Comparison of ENCODE assay signal across 10 mouse cellular contexts in genomic region chr11:116615735-116616437, GRCm38 (mm10). TPM values are rescaled to one million over a fixed set of nuclear protein-coding genes. Genes with fewer than 3 reads are reported as not detected.
DNase-seq lines count a peak whose midpoint lies in the region; ATAC-seq and TF ChIP-seq lines count a peak whose summit lies in the region.
"Had no signal": no experiment of that assay in that cellular context is flagged by ENCODE, and none has a peak within 500 bp of the region (broad histone marks: within the 10 kb centered on the region; RNA-seq: fewer than 3 reads in every experiment).

No protein-coding gene starts in this region.

- H3K36me3 ChIP-seq in liver, embryonic 16.5 days (ENCODE audit: control insufficient read depth, insufficient read depth) = no peaks in the 10 kb centered on the region

- TF ChIP-seq CTCF in cortical plate, adult 2 months (IDR thresholded peaks at IDR 0.05; ENCODE audit: extremely low read depth, insufficient read depth, low read length) = no peak

- no peaks in the 10 kb centered on the region for H3K4me1 ChIP-seq in cortical plate, adult 2 months (ENCODE audit: control insufficient read depth, insufficient read depth, low read length)
- peaks cover 90% of the 10 kb centered on the region for H3K4me1 ChIP-seq in liver, embryonic 16.5 days (ENCODE audit: control insufficient read depth, low read depth, low read length)

- intact Hi-C loops in left cerebral cortex, postnatal 36 days (cut with DNase I) = no loop called here

- WGBS in liver, embryonic 16.5 days (ENCODE audit: insufficient replicate concordance) = 4% methylated on average over 15 of the region's 15 CpGs

- ATAC-seq in liver, embryonic 16.5 days (ENCODE audit: low read depth) = peak; percentile 74
- ATAC-seq: Patski had no signal

- DNase-seq in adrenal gland, postnatal 14 days = peak; percentile 66
- DNase-seq in adrenal gland, adult 8-10 months = no peak
- DNase-seq in 416B (ENCODE audit: low read depth) = peak; percentile 94
- DNase-seq in induced T-regulatory cell, adult 2 months (ENCODE audit: low read depth) = peak; percentile 84
- peak; percentile 55 to 61 for DNase-seq in spleen, adult 18-20 months
- no peak for DNase-seq in left cerebral cortex, postnatal 36 days (ENCODE audit: low spot score in 2 of 2)

- TF ChIP-seq POLR2A in cortical plate, adult 2 months (IDR thresholded peaks at IDR 0.05; ENCODE audit: extremely low read depth, insufficient read depth, low read length) = no peak

- H3K9ac ChIP-seq in liver, embryonic 16.5 days (ENCODE audit: low read depth, low read length) = peak overlapping the region; percentile 62

- no peaks in the 10 kb centered on the region for H3K27me3 ChIP-seq in liver, embryonic 16.5 days (ENCODE audit: control insufficient read depth, insufficient read depth, low read depth, low read length)
- H3K27me3 ChIP-seq: Patski had no signal

- H3K4me2 ChIP-seq in liver, embryonic 16.5 days (ENCODE audit: low read depth, low read length) = peak overlapping the region; percentile 80

- H3K9me3 ChIP-seq in liver, embryonic 16.5 days (replicated peaks; ENCODE audit: control insufficient read depth, low read length) = no peaks in the 10 kb centered on the region

- H3K4me3 ChIP-seq in cortical plate, adult 2 months (ENCODE audit: insufficient read depth, low read length) = no peak overlapping the region
- H3K4me3 ChIP-seq in liver, embryonic 16.5 days (ENCODE audit: low read depth, low read length) = peak overlapping the region; percentile 57

- H3K27ac ChIP-seq in cortical plate, adult 2 months (ENCODE audit: insufficient read depth, low read length) = peak overlapping the region; percentile 54
- H3K27ac ChIP-seq in liver, embryonic 16.5 days (ENCODE audit: low read length) = peak overlapping the region; percentile 96

RNA-seq across cellular contexts. Expression of gene Rhbdf2, which starts 10.9 kb away (rescaled TPM):
- 11.2 and 14.3 TPM in 2 replicates for total RNA-seq in adrenal gland, postnatal 14 days (2021)
- total RNA-seq in adrenal gland, adult 8-10 months (2022) = 10 to 100 TPM; 13.3 to 20.5 (median 15.0) TPM
- 1.8 and 2.1 TPM in 2 replicates for polyA plus RNA-seq in cortical plate, adult 2 months (2012; rRNA removed)
- polyA plus RNA-seq in liver, embryonic 16.5 days (2015; fragmentation: Nextera tagmentation; extraction: Ambion mirVana) = 6.7 and 7.7 TPM in 2 replicates
- total RNA-seq in left cerebral cortex, postnatal 36 days (2021) = 1 to 10 TPM in 1 of 2 experiments, under 1 TPM in 1; 0.84 to 1.9 TPM

RNA-seq across cellular contexts. Expression of gene Aanat, which starts 29.7 kb away (rescaled TPM):
- total RNA-seq in adrenal gland, postnatal 14 days (2021) = not detected in 2 replicates
- not detected for total RNA-seq in adrenal gland, adult 8-10 months (2022)
- 1.5 and 2.3 TPM in 2 replicates for polyA plus RNA-seq in cortical plate, adult 2 months (2012; rRNA removed)
- polyA plus RNA-seq in liver, embryonic 16.5 days (2015; fragmentation: Nextera tagmentation; extraction: Ambion mirVana) = not detected in 2 replicates
- under 1 TPM; 0.62 to 0.97 TPM for total RNA-seq in left cerebral cortex, postnatal 36 days (2021)
- polyA plus RNA-seq: neural tube, embryonic 11.5 days; Patski had no signal

RNA-seq across cellular contexts. Expression of gene Ube2o, which starts 34.6 kb away (rescaled TPM):
- total RNA-seq in adrenal gland, postnatal 14 days (2021) = 32.0 and 38.5 TPM in 2 replicates
- total RNA-seq in adrenal gland, adult 8-10 months (2022) = 10 to 100 TPM; 26.5 to 38.4 (median 33.9) TPM
- 88.6 and 90.1 TPM in 2 replicates for polyA plus RNA-seq in cortical plate, adult 2 months (2012; rRNA removed)
- 15.1 and 18.1 TPM in 2 replicates for polyA plus RNA-seq in liver, embryonic 16.5 days (2015; fragmentation: Nextera tagmentation; extraction: Ambion mirVana)
- 100 to 1,000 TPM; 121 to 126 TPM for total RNA-seq in left cerebral cortex, postnatal 36 days (2021)

RNA-seq across cellular contexts. Expression of gene Prcd, which starts 37.4 kb away (rescaled TPM):
- total RNA-seq in adrenal gland, postnatal 14 days (2021) = 5.3 and 6.1 TPM in 2 replicates
- 10 to 100 TPM; 16.6 to 27.2 (median 22.8) TPM for total RNA-seq in adrenal gland, adult 8-10 months (2022)
- 8.2 and 8.4 TPM in 2 replicates for polyA plus RNA-seq in cortical plate, adult 2 months (2012; rRNA removed)
- 0.12 TPM in 1 of 2 replicates, not detected in the other for polyA plus RNA-seq in liver, embryonic 16.5 days (2015; fragmentation: Nextera tagmentation; extraction: Ambion mirVana)
- total RNA-seq in left cerebral cortex, postnatal 36 days (2021) = 1 to 10 TPM; 4.3 to 6.2 TPM

RNA-seq across cellular contexts. Expression of gene Cygb, which starts 38.2 kb away (rescaled TPM):
- 30.9 and 35.0 TPM in 2 replicates for total RNA-seq in adrenal gland, postnatal 14 days (2021)
- total RNA-seq in adrenal gland, adult 8-10 months (2022) = 10 to 100 TPM; 33.4 to 64.8 (median 48.2) TPM
- polyA plus RNA-seq in cortical plate, adult 2 months (2012; rRNA removed) = 49.6 and 49.8 TPM in 2 replicates
- 1.1 and 1.2 TPM in 2 replicates for polyA plus RNA-seq in liver, embryonic 16.5 days (2015; fragmentation: Nextera tagmentation; extraction: Ambion mirVana)
- 10 to 100 TPM; 44.2 TPM for total RNA-seq in left cerebral cortex, postnatal 36 days (2021)

Comparison
In these comparisons a context has a peak if more than half of its experiments do, and no peak if none do; other contexts are left out.
1. DNase-seq: peak in adrenal gland, postnatal 14 days (single experiment), 416B (single experiment), induced T-regulatory cell, adult 2 months (single experiment) and spleen, adult 18-20 months (2 of 2); none in adrenal gland, adult 8-10 months (single experiment) and left cerebral cortex, postnatal 36 days (0 of 2).